Mouse (Mus musculus) C2C12 (cell line): ENCODE results near the gene Bmp5. TPM values are rescaled to one million over a fixed set of nuclear protein-coding genes. Genes with fewer than 3 reads are reported as not detected.

Source experiments
- H3K27me3 ChIP-seq: one replicate; pipeline ENCODE4 v1.6.1; 2011; ENCODE audit not compliant: control insufficient read depth, insufficient read depth, insufficient read length
- H3K36me3 ChIP-seq: one replicate; pipeline ENCODE4 v1.6.1; 2011; ENCODE audit not compliant: control insufficient read depth, insufficient read depth
- H3K4me3 ChIP-seq: one replicate; pipeline ENCODE4 v1.5.1; 2011; ENCODE audit warnings: mild to moderate bottlenecking, control low read depth; ENCODE audit not compliant: poor library complexity, insufficient read depth, severe bottlenecking
- H3K79me2 ChIP-seq: one replicate; pipeline ENCODE4 v1.6.1; 2011; ENCODE audit not compliant: control insufficient read depth, insufficient read depth
- H3K79me3 ChIP-seq: one replicate; pipeline ENCODE4 v1.6.1; 2011; ENCODE audit warnings: low read depth, control low read depth
- H3ac ChIP-seq: one replicate; pipeline ENCODE3; 2011; ENCODE audit warnings: low read depth; ENCODE audit not compliant: control insufficient read depth, insufficient read length
- CEBPB ChIP-seq: IDR thresholded peaks from one replicate; pipeline ENCODE4 v1.6.1; 2011; ENCODE audit warnings: low read depth, mild to moderate bottlenecking, control low read depth, moderate library complexity
- CTCF ChIP-seq: IDR thresholded peaks from one replicate; pipeline ENCODE4 v1.5.1; 2011; ENCODE audit not compliant: control insufficient read depth, insufficient read depth, insufficient read length
- FOSL1 ChIP-seq: IDR thresholded peaks from one replicate; pipeline ENCODE4 v1.8.0; 2011; ENCODE audit warnings: mild to moderate bottlenecking, low read length; ENCODE audit not compliant: poor library complexity, insufficient read depth, severe bottlenecking
- MAX ChIP-seq: IDR thresholded peaks from one replicate; pipeline ENCODE4 v1.6.1; 2011; ENCODE audit warnings: mild to moderate bottlenecking, control low read depth
- MYOD1 ChIP-seq: IDR thresholded peaks from one replicate; pipeline ENCODE4 v1.6.1; 2011; ENCODE audit warnings: low read depth; ENCODE audit not compliant: control insufficient read depth, insufficient read length
- MYOG ChIP-seq: IDR thresholded peaks from one replicate; pipeline ENCODE4 v1.6.1; 2011; ENCODE audit not compliant: control insufficient read depth, insufficient read length; ENCODE audit errors: extremely low read depth
- USF1 ChIP-seq: IDR thresholded peaks from one replicate; pipeline ENCODE4 v1.6.1; 2011; ENCODE audit warnings: low read depth, mild to moderate bottlenecking, control low read depth, moderate library complexity
- long read RNA-seq, 2 experiments: library from polyadenylated mRNA; unstranded; transcript quantifications; one replicate each; pipeline ENCODE4 v2.0.0; 2019 to 2020
- polyA plus RNA-seq: library from polyadenylated mRNA; unstranded; fragments of >200 nt; fragmentation: generic; extraction: Trizol; gene quantifications from one replicate; pipeline ENCODE4 v1.2.1, GENCODE M21; 2012; ENCODE audit warnings: missing spikeins

Gene Bmp5
- 0.05 TPM for polyA plus RNA-seq
- long read RNA-seq, experiment 1, result 0 reads
- long read RNA-seq, experiment 2, result 0 reads

DNA sequence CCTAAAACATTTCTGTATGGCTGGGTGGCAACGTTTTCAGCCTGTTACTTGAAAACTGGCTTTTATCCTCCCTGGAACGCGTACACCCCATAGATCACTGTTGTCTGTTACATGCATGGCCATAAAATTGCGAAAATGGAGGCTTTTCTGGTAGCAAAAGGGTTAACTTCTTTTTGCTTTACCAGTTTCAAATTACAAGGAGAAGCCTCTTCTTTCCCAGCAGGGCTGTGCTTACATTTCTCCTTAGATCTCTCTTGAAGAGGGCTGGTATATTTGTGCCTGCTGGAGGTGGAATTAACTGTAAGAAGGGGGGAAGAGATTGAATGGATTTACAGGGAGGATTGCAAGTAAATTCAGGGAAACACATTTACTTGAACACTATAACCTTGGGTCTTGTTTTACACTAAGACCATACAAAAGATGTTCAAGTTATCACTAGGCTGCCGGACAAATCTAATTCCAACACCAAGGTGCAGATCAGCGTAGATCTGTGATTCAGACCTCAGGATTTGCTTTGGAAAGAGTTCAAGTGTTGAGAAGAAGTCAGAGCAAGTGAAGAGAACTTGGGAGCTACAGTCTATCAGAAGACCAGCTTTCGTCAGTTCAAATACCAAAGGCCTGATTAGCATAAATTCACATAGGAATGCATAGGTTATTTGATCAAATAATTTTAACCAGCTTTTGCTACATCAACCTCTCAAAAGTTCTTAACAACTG lies at the start of gene Bmp5:
Gene Bmp5 (plus strand): TSS at position 236 of the 717 bp plus-strand sequence.
- no peak within 1 kb of the TSS for H3K4me3 ChIP-seq
- TF ChIP-seq MYOD1 (no peak), USF1 (no peak), MAX (no peak), CEBPB (no peak), FOSL1 (no peak), CTCF (no peak), MYOG (no peak)
- no peaks in the 10 kb centered on the region for H3K79me3 ChIP-seq
- no peaks in the 10 kb centered on the region for H3K79me2 ChIP-seq
- H3K36me3 ChIP-seq, result no peaks in the 10 kb centered on the region
- H3ac ChIP-seq, result no peak within 1 kb of the TSS
- no peaks in the 10 kb centered on the region for H3K27me3 ChIP-seq

GRCm38 (mm10) chr9:75760075-75760474 lies 15.1 kb upstream of the Bmp5 start:
- H3K79me3 ChIP-seq, result no peaks in the 10 kb centered on the region
- H3ac ChIP-seq, result no peak overlapping the region
- no peak for TF ChIP-seq MYOD1
- TF ChIP-seq CTCF, result no peak
- no peak for TF ChIP-seq MYOG
- TF ChIP-seq FOSL1, result no peak
- no peak for TF ChIP-seq MAX
- no peak for TF ChIP-seq CEBPB
- TF ChIP-seq USF1, result no peak
- no peaks in the 10 kb centered on the region for H3K79me2 ChIP-seq
- H3K36me3 ChIP-seq, result no peaks in the 10 kb centered on the region
- no peak overlapping the region for H3K4me3 ChIP-seq
- H3K27me3 ChIP-seq, result no peaks in the 10 kb centered on the region

DNA sequence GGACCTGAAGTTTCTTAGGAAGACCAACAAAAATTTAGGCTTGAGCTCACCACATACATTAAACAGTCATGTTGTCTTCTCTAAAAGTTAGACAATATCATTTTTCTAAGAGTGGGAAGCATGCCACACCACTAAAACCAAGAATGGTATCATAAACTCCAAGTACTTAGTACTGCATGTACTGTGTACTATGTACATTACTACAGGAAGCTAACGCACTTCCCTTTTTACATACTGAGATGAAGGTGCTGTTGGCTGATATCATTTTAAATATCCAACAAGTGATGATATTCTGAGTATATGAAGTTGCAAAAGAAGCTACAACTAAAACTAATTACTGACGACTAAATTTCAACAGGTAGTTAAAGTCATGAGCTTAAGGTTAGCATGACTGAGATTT lies 13.6 kb upstream of the Bmp5 start:
- no peak overlapping the region for H3ac ChIP-seq
- TF ChIP-seq MAX, result no peak
- no peak for TF ChIP-seq USF1
- H3K27me3 ChIP-seq, result no peaks in the 10 kb centered on the region
- H3K79me2 ChIP-seq, result no peaks in the 10 kb centered on the region
- no peak overlapping the region for H3K4me3 ChIP-seq
- no peaks in the 10 kb centered on the region for H3K79me3 ChIP-seq
- H3K36me3 ChIP-seq, result no peaks in the 10 kb centered on the region

GRCm38 (mm10) chr9:75762487-75762886 lies 12.7 kb upstream of the Bmp5 start:
- no peak for TF ChIP-seq CTCF
- no peak for TF ChIP-seq MAX
- no peak for TF ChIP-seq CEBPB
- no peak for TF ChIP-seq USF1
- TF ChIP-seq MYOG, result no peak
- no peak for TF ChIP-seq MYOD1
- TF ChIP-seq FOSL1, result no peak
- Histone ChIP-seq H3K27me3 (no peaks in the 10 kb centered on the region), H3K79me3 (no peaks in the 10 kb centered on the region), H3K36me3 (no peaks in the 10 kb centered on the region), H3ac (no peak overlapping the region), H3K79me2 (no peaks in the 10 kb centered on the region), H3K4me3 (no peak overlapping the region)

- H3K27me3 ChIP-seq, result no peaks in the 10 kb centered on the region
- H3K36me3 ChIP-seq, result no peaks in the 10 kb centered on the region
- no peak overlapping the region for H3K4me3 ChIP-seq
- no peaks in the 10 kb centered on the region for H3K79me3 ChIP-seq
- H3K79me2 ChIP-seq, result no peaks in the 10 kb centered on the region
- TF ChIP-seq CEBPB (no peak), CTCF (no peak), MAX (no peak)
- no peak overlapping the region for H3ac ChIP-seq
Observed at GRCm38 (mm10) chr9:75764792-75765191, 10.4 kb upstream of the Bmp5 start.

DNA sequence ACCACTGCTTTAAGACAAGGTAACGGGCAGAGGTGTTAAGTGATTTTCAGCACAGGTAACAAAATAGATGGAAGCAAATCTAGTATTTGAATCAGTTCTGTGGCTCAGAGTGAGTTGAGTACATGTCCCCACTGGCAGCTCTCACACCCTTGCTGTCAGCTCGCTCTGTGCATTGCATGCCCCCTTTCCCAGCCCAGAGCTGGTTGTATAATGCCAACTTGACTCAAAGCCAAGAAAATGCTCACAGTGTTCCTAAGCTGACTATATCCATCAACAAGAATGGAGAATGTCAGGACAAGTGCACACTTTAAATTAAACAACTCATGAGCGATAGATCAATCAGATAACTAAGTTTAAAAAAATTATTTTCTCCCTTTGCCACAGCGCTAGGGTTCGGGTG lies 8.6 kb upstream of the Bmp5 start:
- Histone ChIP-seq H3ac (no peak overlapping the region), H3K79me3 (no peaks in the 10 kb centered on the region), H3K4me3 (no peak overlapping the region), H3K27me3 (no peaks in the 10 kb centered on the region), H3K36me3 (no peaks in the 10 kb centered on the region), H3K79me2 (no peaks in the 10 kb centered on the region)
- TF ChIP-seq MYOD1 (no peak), USF1 (no peak), CTCF (no peak), FOSL1 (no peak), MAX (no peak), MYOG (no peak), CEBPB (no peak)
